Mouse (Mus musculus): Measurements from ENCODE around the gene Bclaf1. TPM values are rescaled to one million over a fixed set of nuclear protein-coding genes. Genes with fewer than 3 reads are reported as not detected.

The Bclaf1 gene
- 91.4 and 94.3 TPM in 2 replicates for total RNA-seq (2015)
- 230 and 242 TPM in 2 replicates for total RNA-seq (2017)

DNA sequence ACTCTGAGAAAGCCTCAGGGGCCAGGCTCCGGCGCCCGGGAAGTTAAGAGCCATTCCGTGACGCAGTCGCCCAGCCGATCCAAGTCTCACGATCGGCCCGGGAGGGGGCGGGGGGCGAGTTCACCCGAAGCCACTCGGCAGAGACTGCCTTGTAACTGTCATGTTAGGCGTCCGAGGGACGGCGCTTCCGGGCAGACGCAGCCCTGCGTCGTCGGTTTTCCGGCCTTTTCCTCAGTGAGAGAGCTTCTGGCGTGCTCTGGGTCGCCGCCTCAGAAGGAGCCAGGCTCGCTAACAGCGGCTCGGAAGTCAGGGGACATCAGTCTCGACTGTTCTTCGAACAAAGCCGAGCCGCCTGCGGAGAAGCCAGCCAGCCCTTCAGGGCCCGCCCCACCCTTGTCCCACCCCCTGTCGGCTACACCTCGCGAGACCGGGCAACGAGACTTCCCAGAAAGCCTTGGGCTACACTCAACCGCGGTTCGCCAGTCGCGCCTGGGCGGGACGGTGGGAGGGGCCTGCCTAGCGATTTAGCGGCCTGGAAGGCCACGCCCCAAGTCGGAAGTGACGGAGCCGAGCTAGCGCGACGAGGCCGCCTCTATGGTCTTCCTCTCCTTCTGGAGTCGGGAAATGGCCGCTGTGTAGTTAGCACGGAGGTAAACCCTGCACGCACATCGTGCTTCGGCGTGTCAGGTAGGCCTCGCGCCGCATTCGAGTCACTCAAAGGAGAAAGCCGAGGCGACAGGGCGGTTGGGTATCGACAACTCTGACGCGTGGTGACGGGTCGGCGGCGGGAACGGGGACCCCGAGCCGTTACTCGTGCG is at the start of gene Bclaf1:
TSS of gene Bclaf1 (plus strand) at position 552 of the 818 bp plus-strand sequence.
- ATAC-seq (ENCODE audit: poor library complexity, severe bottlenecking), result peak; percentile 82

DNA sequence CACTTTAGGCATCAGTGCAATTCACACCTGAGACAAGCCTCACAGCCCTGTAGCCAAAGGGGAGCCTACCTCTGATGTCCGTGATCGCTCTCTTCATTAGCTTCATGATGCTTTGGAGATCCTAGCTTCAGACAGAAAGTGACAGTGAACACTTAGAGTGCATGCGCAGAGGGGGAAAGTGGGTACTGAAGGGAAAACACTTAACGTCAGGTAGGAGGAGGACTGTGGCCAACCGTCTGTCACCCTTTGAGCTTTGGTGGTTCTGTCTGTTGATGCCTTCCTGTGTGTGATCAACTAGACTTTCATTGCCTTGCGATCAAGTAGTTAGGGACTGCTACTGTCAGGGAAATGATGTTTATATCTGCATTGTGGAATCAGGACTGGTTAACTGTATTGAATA is 49.4 kb upstream of the Bclaf1 start:
- no peak for ATAC-seq (ENCODE audit: poor library complexity, severe bottlenecking)

- no peak for ATAC-seq (ENCODE audit: poor library complexity, severe bottlenecking)
Measured at GRCm38 (mm10) chr10:20264479-20264878, 47.8 kb upstream of the Bclaf1 start.

- ATAC-seq (ENCODE audit: poor library complexity, severe bottlenecking), result peak; percentile 62
Measured at GRCm38 (mm10) chr10:20267032-20267431, 45.2 kb upstream of the Bclaf1 start.

DNA sequence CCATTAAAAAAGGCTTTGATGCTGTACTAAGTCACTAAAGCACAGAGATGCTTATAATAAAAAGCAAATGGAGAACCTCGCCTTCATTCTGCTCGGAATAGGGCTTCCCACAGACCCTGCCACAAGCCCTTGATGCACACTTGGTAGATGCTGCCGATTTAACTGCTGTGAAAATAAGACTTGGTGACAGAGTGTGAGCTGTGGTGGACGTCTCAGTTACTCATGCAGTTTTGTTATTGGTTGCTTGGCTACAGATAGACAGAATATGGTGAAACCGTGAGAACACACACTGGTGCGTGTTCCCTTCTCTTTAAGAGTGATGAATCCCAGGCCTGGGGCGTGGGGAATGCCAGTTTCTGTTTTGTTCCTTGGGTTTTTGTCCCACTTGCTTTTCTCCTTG is 43.3 kb upstream of the Bclaf1 start:
- ATAC-seq (ENCODE audit: poor library complexity, severe bottlenecking), result no peak

GRCm38 (mm10) chr10:20272380-20272779 is 39.9 kb upstream of the Bclaf1 start:
- ATAC-seq (ENCODE audit: poor library complexity, severe bottlenecking), result no peak

DNA sequence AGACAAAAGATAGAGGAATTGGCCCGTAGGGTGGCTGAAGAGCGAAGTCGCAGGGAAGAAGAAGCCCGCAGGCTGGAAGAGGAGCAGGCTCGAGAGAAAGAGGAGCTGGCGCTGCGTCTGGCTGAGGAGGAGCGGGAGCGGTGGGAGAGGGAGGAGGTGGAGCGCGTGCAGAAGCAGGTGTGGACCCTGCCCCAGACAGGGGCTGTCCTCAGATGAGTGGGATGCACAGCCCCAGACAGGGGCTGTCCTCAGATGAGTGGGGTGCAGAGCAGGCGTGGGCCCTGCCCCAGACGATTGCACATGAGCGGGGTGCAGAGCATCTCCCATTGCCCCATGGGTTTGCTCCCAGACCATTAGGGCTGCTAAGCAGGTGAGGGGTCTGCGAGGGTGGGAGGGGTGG is 39.0 kb upstream of the Bclaf1 start:
- no peak for ATAC-seq (ENCODE audit: poor library complexity, severe bottlenecking)

- ATAC-seq (ENCODE audit: poor library complexity, severe bottlenecking), result no peak
Measured at GRCm38 (mm10) chr10:20274022-20274421, 38.2 kb upstream of the Bclaf1 start.

- ATAC-seq (ENCODE audit: poor library complexity, severe bottlenecking), result 0 out of 2 replicates have a peak, but pooled peaks have one; percentile 27
Measured at GRCm38 (mm10) chr10:20281456-20281855, 30.8 kb upstream of the Bclaf1 start.

GRCm38 (mm10) chr10:20285289-20285975 is 26.8 kb upstream of the Bclaf1 start:
- no peak for ATAC-seq (ENCODE audit: poor library complexity, severe bottlenecking)

GRCm38 (mm10) chr10:20285994-20286836 is 26.1 kb upstream of the Bclaf1 start:
- ATAC-seq (ENCODE audit: poor library complexity, severe bottlenecking), result no peak

DNA sequence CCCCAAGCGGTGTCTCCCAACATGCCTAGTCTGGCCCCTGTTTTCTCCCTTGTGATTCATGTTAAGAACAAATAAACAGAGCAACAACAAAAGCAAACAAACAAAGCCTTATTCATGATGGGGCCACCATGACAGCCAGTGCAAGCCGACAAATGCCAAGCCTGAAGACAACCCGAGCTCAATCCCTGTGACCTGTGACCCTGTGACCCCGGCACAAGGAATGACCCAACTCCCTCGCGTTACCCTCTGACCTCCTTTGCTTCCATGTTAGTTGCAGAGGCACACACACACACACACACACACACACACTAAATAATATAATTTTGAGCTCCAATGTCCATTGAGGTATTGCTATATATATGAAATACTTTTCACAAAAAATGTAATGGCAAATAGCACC is 24.9 kb upstream of the Bclaf1 start:
- ATAC-seq (ENCODE audit: poor library complexity, severe bottlenecking), result no peak

- peak; percentile 94 for ATAC-seq (ENCODE audit: poor library complexity, severe bottlenecking)
Measured at GRCm38 (mm10) chr10:20290467-20290883, 21.8 kb upstream of the Bclaf1 start.

DNA sequence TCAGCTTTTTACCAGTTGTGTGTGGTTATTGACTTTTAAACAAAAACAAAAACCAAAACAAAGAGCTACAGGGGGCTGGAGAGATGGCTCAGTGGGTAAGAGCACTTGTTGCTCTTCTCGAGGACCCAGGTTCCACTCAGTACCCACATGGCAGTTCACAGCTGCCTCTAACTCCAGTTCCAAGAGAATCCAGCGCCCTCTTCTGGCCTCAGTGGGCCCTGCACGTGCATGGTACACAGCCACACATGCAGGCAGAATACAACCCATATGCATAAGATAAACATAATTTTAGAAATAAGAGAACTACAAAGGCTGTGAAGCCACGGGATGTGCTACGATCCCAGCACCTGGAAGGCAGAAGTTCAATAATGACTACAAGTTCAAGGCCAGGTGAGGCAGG is 16.3 kb upstream of the Bclaf1 start:
- ATAC-seq (ENCODE audit: poor library complexity, severe bottlenecking), result no peak; the same call in 1 of the 2 replicates

GRCm38 (mm10) chr10:20298152-20298920 is 13.9 kb upstream of the Bclaf1 start:
- no peak for ATAC-seq (ENCODE audit: poor library complexity, severe bottlenecking)

DNA sequence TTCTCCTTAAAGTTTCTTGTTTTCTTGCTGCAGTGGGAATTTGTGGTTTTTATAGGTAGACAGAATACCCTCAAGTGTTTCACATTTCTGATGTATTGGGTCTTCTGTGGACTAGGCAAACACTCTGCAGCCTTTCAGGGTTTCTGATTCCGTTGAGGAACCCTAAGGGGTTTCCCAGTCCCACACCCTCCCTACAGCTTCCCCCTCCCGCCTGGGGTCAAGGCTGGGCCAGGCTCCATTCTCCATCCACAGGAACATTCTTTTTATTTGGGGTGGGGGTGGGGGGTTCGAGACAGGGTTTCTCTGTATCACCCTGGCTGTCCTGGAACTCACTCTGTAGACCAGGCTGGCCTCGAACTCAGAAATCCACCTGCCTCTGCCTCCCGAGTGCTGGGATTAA is 13.2 kb upstream of the Bclaf1 start:
- ATAC-seq (ENCODE audit: poor library complexity, severe bottlenecking), result no peak

DNA sequence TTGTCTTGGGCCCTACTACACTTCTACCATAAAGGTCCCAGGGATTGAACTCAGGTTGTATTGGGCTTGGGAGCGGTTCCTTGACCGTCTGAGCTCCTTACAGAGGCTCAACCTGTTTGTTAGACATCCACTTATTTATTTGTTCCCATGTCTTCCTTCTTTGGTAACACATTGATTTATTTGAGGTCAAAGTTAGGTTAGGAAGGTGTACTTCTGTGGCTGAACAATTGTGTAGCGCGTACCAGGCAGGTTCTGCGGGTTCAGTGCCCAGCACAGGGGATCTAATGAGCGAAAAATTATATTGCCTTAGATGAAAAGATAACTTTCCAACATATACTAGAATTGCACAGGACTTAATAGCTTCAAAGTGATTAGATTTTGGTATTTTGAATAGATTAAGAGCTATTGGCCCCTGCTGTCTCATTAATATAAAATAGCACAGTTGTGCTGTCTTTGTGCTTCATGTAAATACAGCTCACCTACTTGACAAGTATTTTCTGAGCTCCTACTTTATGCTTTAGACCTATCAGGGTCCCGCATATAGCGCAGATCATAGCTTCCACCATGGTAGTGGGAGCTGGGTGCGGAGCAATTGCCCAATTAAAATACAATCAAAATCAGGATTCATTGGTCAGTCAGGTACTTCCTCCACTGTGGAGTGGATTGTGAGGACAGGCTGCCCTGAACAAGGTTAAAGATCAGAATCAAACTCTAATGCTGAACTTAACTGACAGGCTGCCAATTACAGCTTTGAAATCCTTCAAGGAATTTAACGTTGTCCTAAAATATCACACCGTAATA is 1.1 kb upstream of the Bclaf1 start:
- no peak for ATAC-seq (ENCODE audit: poor library complexity, severe bottlenecking)

- peak; percentile 42 for ATAC-seq (ENCODE audit: poor library complexity, severe bottlenecking)
Measured at GRCm38 (mm10) chr10:20312736-20313301, 550 bp downstream of the Bclaf1 start.

- no peak for ATAC-seq (ENCODE audit: poor library complexity, severe bottlenecking)
Measured at GRCm38 (mm10) chr10:20313447-20313846, 1.2 kb downstream of the Bclaf1 start.

All from megakaryocyte, adult 5-6 weeks (primary cell).